Mouse (Mus musculus) intestine, embryonic 14.5 days (tissue): Measurements from ENCODE around the gene Zfp182. TPM values are rescaled to one million over a fixed set of nuclear protein-coding genes. Genes with fewer than 3 reads are reported as not detected.

Experiments used
- ATAC-seq: fragments of 200-750 bp; cut with Nextera tagmentation; replicated peaks from 2 replicates; pipeline ENCODE4 v1.8.0; 2017; ENCODE audit warnings: low read depth, moderate number of reproducible peaks, moderate TSS enrichment, moderate library complexity; ENCODE audit not compliant: low FRiP score, low TSS enrichment
- DNase-seq: peaks from one replicate; pipeline ENCODE4 v3.0.0-alpha.2; 2018; ENCODE audit warnings: low spot score
- H3K27ac ChIP-seq: fragments of 300-500 bp; sonication (generic); 2 replicates; pipeline ENCODE4 v1.5.1; 2014; ENCODE audit warnings: low read depth, mild to moderate bottlenecking, control low read depth
- H3K27me3 ChIP-seq: fragments of 300-500 bp; sonication (generic); replicated peaks from 2 replicates; pipeline ENCODE4 v1.6.1; 2014; ENCODE audit warnings: low read length, control low read depth; ENCODE audit not compliant: control insufficient read depth, insufficient read depth
- H3K36me3 ChIP-seq: fragments of 300-500 bp; sonication (generic); 2 replicates; pipeline ENCODE4 v1.6.1; 2014; ENCODE audit warnings: low read length, control low read depth; ENCODE audit not compliant: control insufficient read depth, insufficient read depth
- H3K4me1 ChIP-seq: fragments of 300-500 bp; sonication (generic); replicated peaks from 2 replicates; pipeline ENCODE4 v1.6.1; 2014; ENCODE audit warnings: low read length, control low read depth, mixed read lengths; ENCODE audit not compliant: control insufficient read depth, insufficient read depth
- H3K4me2 ChIP-seq: fragments of 300-500 bp; sonication (generic); 2 replicates; pipeline ENCODE4 v1.6.1; 2014; ENCODE audit warnings: low read length
- H3K4me3 ChIP-seq: fragments of 300-500 bp; sonication (generic); 2 replicates; pipeline ENCODE4 v1.5.1; 2014; ENCODE audit warnings: low read depth, low read length, control low read depth, mixed read lengths
- H3K9ac ChIP-seq: fragments of 300-500 bp; sonication (generic); 2 replicates; pipeline ENCODE4 v1.6.1; 2014; ENCODE audit warnings: mild to moderate bottlenecking, low read length
- H3K9me3 ChIP-seq: fragments of 300-500 bp; sonication (generic); 2 replicates; pipeline ENCODE4 v1.6.1; 2016; ENCODE audit warnings: low read length, control low read depth; ENCODE audit not compliant: control insufficient read depth
- WGBS: fragments of 180-500 bp; shearing (Covaris S2); extraction: QIAGEN DNeasy Blood & Tissue Kit; methylation state at CpG from one replicate; pipeline ENCODE4 v1.1.7; 2014; 5-methylcytosine and 5-hydroxymethylcytosine counted together
- polyA plus RNA-seq: library from polyadenylated mRNA; unstranded; fragments of >200 nt; fragmentation: Nextera tagmentation; extraction: Ambion mirVana; gene quantifications from 2 replicates; pipeline ENCODE4 v1.2.1, GENCODE M21; 2014

Zfp182 gene
- polyA plus RNA-seq, result 5.6 and 7.3 TPM in 2 replicates

- Histone ChIP-seq H3K27ac (no peak within 1 kb of the TSS), H3K9me3 (no peaks in the 10 kb centered on the region)
- WGBS, result 10% methylated on average over 25 of the region's 25 CpGs
These were observed at the start of gene Zfp182 for GRCm38 (mm10) chrX:21061866-21062543. TSS of gene Zfp182 (minus strand) at chrX:21062316.

DNA sequence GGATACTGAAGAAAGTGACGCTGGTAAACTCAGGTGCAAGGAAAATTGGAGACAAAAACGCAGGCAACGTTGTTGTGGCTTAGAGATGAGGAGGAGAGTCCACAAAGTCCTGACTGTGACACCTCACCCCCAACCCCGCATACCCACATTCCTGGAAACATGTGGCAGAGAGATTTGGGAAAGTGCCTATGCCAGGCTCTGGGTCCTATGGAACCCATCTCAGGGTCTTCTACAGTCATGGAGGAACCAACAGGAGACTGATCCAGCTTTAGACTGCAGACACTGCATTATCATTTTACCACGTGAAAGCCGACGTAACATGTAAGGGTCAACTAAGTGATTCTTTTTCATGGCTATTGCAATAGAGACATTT is 27.7 kb upstream of the Zfp182 start:
- Histone ChIP-seq H3K4me3 (peak overlapping the region; percentile 47), H3K4me2 (peak overlapping the region; percentile 48), H3K9me3 (no peaks in the 10 kb centered on the region), H3K4me1 (no peaks in the 10 kb centered on the region), H3K27ac (peak overlapping the region; percentile 74; the same call in 1 of the 2 replicates), H3K27me3 (no peaks in the 10 kb centered on the region), H3K9ac (peak overlapping the region; percentile 37; the same call in 1 of the 2 replicates), H3K36me3 (no peaks in the 10 kb centered on the region)
- peak; percentile 47 for DNase-seq
- 47% methylated on average over 7 of the region's 7 CpGs for WGBS
- no peak; the same call in 1 of the 2 replicates for ATAC-seq

More at GRCm38 (mm10) chrX:21061866-21062543, at the start of gene Zfp182:
- DNase-seq (peak; percentile 77), ATAC-seq (peak; percentile 91)
- H3K4me3 ChIP-seq, result peak within 1 kb of the TSS; percentile 48
- no peaks in the 10 kb centered on the region for H3K36me3 ChIP-seq
- no peaks in the 10 kb centered on the region for H3K27me3 ChIP-seq
- H3K9ac ChIP-seq, result peak within 1 kb of the TSS; percentile 41
- peak within 1 kb of the TSS; percentile 50 for H3K4me2 ChIP-seq
- no peaks in the 10 kb centered on the region for H3K4me1 ChIP-seq

DNA sequence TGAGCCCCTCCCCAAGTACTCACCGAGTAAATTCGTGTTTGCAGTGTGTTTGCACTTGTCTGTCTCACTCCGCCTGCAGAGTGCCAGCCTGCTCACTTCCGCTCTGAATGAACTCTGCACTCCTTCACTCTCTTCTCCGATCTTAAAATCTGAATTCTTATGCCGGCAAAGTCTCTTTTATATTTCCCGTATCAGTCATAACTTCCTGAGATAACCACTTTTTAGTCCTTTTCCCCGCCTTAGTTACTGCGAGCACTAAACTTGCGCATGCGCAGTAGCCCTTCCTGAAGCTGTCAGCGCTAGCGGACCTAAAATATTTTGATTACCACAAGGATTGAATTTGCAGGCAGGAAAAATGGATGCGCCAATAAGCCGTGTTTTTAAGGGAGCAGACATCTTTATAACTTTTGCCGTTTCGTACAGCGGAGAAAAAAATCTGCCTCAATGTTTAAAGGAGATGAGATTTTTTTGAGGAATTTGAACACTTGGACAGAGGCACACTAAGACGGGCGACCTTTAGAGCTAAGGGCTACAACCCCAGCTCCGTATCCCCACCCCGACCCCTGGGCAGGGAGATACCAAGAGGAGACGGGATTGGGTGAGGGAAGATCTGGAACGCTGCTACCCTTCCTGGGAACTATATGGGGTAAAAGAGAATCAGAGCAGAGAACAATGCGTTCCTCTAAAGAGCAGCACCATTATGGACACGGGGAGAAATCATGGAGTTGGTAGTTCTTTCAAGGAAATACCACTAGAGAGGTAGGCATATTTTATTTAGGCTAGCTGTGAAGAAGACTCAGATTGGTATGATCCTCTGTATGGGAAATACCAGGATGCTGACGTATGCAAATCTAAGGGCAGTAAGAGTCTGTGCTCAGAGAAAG is 27.1 kb upstream of the Zfp182 start, which contains the start of gene Zfp300:
TSS of gene Zfp300 (minus strand) at position 545 of the 884 bp plus-strand sequence.
- ATAC-seq, result peak; percentile 71; the same call in 1 of the 2 replicates
- no peaks in the 10 kb centered on the region for H3K27me3 ChIP-seq
- peak within 1 kb of the TSS; percentile 47 for H3K4me3 ChIP-seq
- H3K4me2 ChIP-seq, result peak within 1 kb of the TSS; percentile 48
- peak within 1 kb of the TSS; percentile 74 for H3K27ac ChIP-seq
- no peaks in the 10 kb centered on the region for H3K36me3 ChIP-seq
- peak within 1 kb of the TSS; percentile 37; the same call in 1 of the 2 replicates for H3K9ac ChIP-seq
- WGBS, result 18% methylated on average over 27 of the region's 27 CpGs
- H3K4me1 ChIP-seq, result no peaks in the 10 kb centered on the region
- DNase-seq, result peak; percentile 65
- H3K9me3 ChIP-seq, result no peaks in the 10 kb centered on the region

DNA sequence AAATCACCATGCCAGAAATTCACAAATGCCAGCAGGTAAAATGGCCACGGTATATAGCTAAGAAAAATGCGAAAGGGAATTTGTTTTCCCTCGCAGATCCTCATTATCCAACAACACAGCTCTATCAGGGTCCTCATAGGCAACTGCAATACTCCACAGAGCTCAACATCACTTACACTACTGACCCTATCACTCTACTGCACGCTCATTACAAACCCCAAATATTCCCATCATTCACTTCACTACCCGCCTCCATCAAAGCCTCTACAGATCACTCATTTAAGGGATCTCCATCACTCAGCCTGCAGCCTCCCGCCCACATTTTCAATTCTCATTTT is 26.5 kb upstream of the Zfp182 start:
- Histone ChIP-seq H3K4me1 (no peaks in the 10 kb centered on the region), H3K27me3 (no peaks in the 10 kb centered on the region), H3K9ac (no peak overlapping the region; the same call in 1 of the 2 replicates), H3K27ac (no peak overlapping the region), H3K4me2 (peak overlapping the region; percentile 48), H3K4me3 (peak overlapping the region; percentile 47), H3K36me3 (no peaks in the 10 kb centered on the region), H3K9me3 (0 out of 2 replicates have a peak, but pooled peaks cover 3% of the 10 kb centered on the region)
- DNase-seq, result peak; percentile 44
- WGBS, result 28% methylated on average over 6 of the region's 6 CpGs
- no peak for ATAC-seq

GRCm38 (mm10) chrX:21068106-21068505 is 6.0 kb upstream of the Zfp182 start, which contains the start of gene Spaca5:
TSS of gene Spaca5 (plus strand) at chrX:21068406.
- ATAC-seq, result no peak
- no peak within 1 kb of the TSS for H3K4me2 ChIP-seq

DNA sequence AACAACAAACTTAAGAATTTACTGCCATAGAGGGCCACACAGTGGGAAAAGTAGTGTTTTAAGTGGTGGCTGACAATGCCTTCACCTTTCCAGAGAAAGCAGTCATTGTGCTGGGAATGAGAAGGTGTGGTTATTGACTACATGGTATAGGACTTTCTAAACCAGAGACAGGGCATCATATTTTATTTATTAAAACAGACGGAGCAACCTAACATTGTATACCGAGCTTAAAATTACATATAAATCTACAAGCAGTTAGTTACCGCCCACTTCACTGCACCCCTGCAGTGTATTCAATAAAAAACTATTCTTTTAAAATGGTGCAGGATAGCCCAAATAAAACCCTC is 401 bp upstream of the Zfp182 start:
- no peaks in the 10 kb centered on the region for H3K36me3 ChIP-seq
- H3K4me1 ChIP-seq, result no peaks in the 10 kb centered on the region
- H3K27ac ChIP-seq, result no peak overlapping the region
- DNase-seq (no peak), ATAC-seq (no peak)
- H3K9ac ChIP-seq, result no peak overlapping the region
- H3K9me3 ChIP-seq, result no peaks in the 10 kb centered on the region
- H3K27me3 ChIP-seq, result no peaks in the 10 kb centered on the region
- WGBS, result 68% methylated on average over 3 of the region's 3 CpGs
- peak overlapping the region; percentile 48 for H3K4me3 ChIP-seq
- peak overlapping the region; percentile 50 for H3K4me2 ChIP-seq

More at GRCm38 (mm10) chrX:21068106-21068505, 6.0 kb upstream of the Zfp182 start, which contains the start of gene Spaca5:
- DNase-seq, result no peak
- Histone ChIP-seq H3K4me3 (no peak within 1 kb of the TSS), H3K9me3 (no peaks in the 10 kb centered on the region), H3K36me3 (no peaks in the 10 kb centered on the region), H3K27ac (no peak within 1 kb of the TSS), H3K4me1 (no peaks in the 10 kb centered on the region), H3K9ac (no peak within 1 kb of the TSS), H3K27me3 (no peaks in the 10 kb centered on the region)

DNA sequence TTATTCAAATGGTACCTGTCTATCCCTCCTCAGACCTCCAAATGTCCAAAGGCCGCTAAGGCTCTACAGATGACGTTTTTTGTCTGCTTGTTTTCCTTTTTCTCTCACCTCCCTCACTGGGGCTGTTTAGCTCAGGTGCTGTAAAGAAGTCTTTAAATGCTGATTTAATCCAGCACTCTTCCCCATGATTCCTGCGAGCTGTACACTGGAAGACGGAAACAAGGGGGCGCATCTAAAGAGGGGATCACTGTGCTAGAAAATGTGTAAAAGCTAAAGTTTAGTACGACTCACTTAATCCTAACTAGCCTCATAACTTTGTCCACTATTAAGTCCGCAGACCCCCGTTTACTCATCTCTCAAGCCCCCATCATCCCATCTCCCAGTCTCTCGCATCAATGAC is 656 bp downstream of the Zfp182 start:
- ATAC-seq (no peak; the same call in 1 of the 2 replicates), DNase-seq (no peak)
- Histone ChIP-seq H3K4me1 (no peaks in the 10 kb centered on the region), H3K27me3 (no peaks in the 10 kb centered on the region), H3K27ac (no peak overlapping the region), H3K4me2 (peak overlapping the region; percentile 50), H3K9me3 (no peaks in the 10 kb centered on the region), H3K4me3 (peak overlapping the region; percentile 48), H3K9ac (peak overlapping the region; percentile 41), H3K36me3 (no peaks in the 10 kb centered on the region)
- WGBS, result 17% methylated on average over 9 of the region's 9 CpGs

DNA sequence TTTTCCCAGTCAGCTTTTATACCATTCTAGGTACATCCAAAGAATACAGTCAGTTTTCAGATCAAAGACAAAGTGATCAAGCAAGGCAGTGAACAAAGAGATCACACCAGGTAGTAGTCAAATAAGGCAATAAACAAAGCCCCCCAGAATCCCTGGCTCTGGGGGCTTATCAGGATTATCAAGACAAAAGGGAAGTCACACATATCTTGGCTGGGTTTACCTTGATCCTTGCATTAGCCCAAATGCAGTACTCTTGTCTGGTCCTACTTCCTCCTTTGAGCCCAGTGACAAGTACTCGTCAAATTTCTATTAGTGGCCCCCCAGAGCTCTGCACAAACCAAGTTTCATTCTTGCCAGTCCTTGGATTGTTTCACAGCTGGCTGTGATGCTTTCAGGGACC is 81.2 kb downstream of the Zfp182 start:
- Histone ChIP-seq H3K9me3 (no peaks in the 10 kb centered on the region), H3K4me1 (no peaks in the 10 kb centered on the region), H3K36me3 (no peaks in the 10 kb centered on the region), H3K27ac (no peak overlapping the region), H3K9ac (no peak overlapping the region), H3K4me3 (no peak overlapping the region), H3K27me3 (no peaks in the 10 kb centered on the region), H3K4me2 (no peak overlapping the region)
- ATAC-seq (no peak), DNase-seq (no peak)
- 67% methylated on average over 1 of the region's 1 CpGs for WGBS
